Mouse (Mus musculus) neural tube, embryonic 12.5 days (tissue): ENCODE data around the gene Itgae. TPM values are rescaled to one million over a fixed set of nuclear protein-coding genes. Genes with fewer than 3 reads are reported as not detected.

Experiments used
- ATAC-seq: fragments of 200-750 bp; cut with Nextera tagmentation; 2 replicates; pipeline ENCODE4 v1.8.0; 2017; ENCODE audit warnings: low read depth, mild to moderate bottlenecking, moderate TSS enrichment, moderate library complexity; ENCODE audit not compliant: low FRiP score
- H3K27ac ChIP-seq: fragments of 300-500 bp; sonication (generic); 2 replicates; pipeline ENCODE4 v1.5.1; 2016
- H3K27me3 ChIP-seq: fragments of 300-500 bp; sonication (generic); replicated peaks from 2 replicates; pipeline ENCODE4 v1.6.1; 2016; ENCODE audit warnings: mild to moderate bottlenecking
- H3K36me3 ChIP-seq: fragments of 300-500 bp; sonication (generic); 2 replicates; pipeline ENCODE4 v1.6.1; 2016; ENCODE audit warnings: mild to moderate bottlenecking
- H3K4me1 ChIP-seq: fragments of 300-500 bp; sonication (generic); 2 replicates; pipeline ENCODE4 v1.6.1; 2016
- H3K4me2 ChIP-seq: fragments of 300-500 bp; sonication (generic); replicated peaks from 2 replicates; pipeline ENCODE4 v1.6.1; 2016; ENCODE audit warnings: mild to moderate bottlenecking
- H3K4me3 ChIP-seq: fragments of 300-500 bp; sonication (generic); 2 replicates; pipeline ENCODE4 v1.5.1; 2016
- H3K9ac ChIP-seq: fragments of 300-500 bp; sonication (generic); 2 replicates; pipeline ENCODE4 v1.6.1; 2016; ENCODE audit warnings: mild to moderate bottlenecking
- H3K9me3 ChIP-seq: fragments of 300-500 bp; sonication (generic); 2 replicates; pipeline ENCODE4 v1.6.1; 2016; ENCODE audit warnings: mild to moderate bottlenecking
- WGBS: fragments of 180-500 bp; shearing (Covaris S2); methylation state at CpG from one replicate; pipeline ENCODE4 v1.1.7; 2016; 5-methylcytosine and 5-hydroxymethylcytosine counted together
- polyA plus RNA-seq: library from polyadenylated mRNA; unstranded; fragments of >200 nt; fragmentation: Nextera tagmentation; extraction: Ambion mirVana; gene quantifications from 2 replicates; pipeline ENCODE4 v1.2.1, GENCODE M21; 2016

Itgae gene
- polyA plus RNA-seq, 1 experiment from 2014 or later, result 0.34 TPM

- H3K4me2 ChIP-seq, result no peak overlapping the region
- H3K9me3 ChIP-seq, result no peaks in the 10 kb centered on the region
- no peak overlapping the region for H3K4me3 ChIP-seq
- ATAC-seq, result no peak
- no peaks in the 10 kb centered on the region for H3K27me3 ChIP-seq
- no peak overlapping the region for H3K9ac ChIP-seq
- 94% methylated on average over 4 of the region's 4 CpGs for WGBS
- no peak overlapping the region for H3K27ac ChIP-seq
- H3K36me3 ChIP-seq, result peaks cover 82% of the 10 kb centered on the region
- H3K4me1 ChIP-seq, result no peaks in the 10 kb centered on the region
Measured at GRCm38 (mm10) chr11:73076733-73077132, 13.7 kb upstream of the Itgae start.

GRCm38 (mm10) chr11:73077211-73077720 lies 13.1 kb upstream of the Itgae start:
- Histone ChIP-seq H3K9ac (no peak overlapping the region), H3K27me3 (no peaks in the 10 kb centered on the region), H3K36me3 (peaks cover 87% of the 10 kb centered on the region), H3K9me3 (no peaks in the 10 kb centered on the region), H3K27ac (no peak overlapping the region), H3K4me1 (no peaks in the 10 kb centered on the region), H3K4me2 (no peak overlapping the region), H3K4me3 (no peak overlapping the region)
- no peak for ATAC-seq
- WGBS, result 93% methylated on average over 6 of the region's 6 CpGs

GRCm38 (mm10) chr11:73078615-73079014 lies 11.8 kb upstream of the Itgae start:
- Histone ChIP-seq H3K9ac (no peak overlapping the region), H3K27me3 (no peaks in the 10 kb centered on the region), H3K36me3 (peaks cover 80% of the 10 kb centered on the region), H3K9me3 (no peaks in the 10 kb centered on the region), H3K4me2 (no peak overlapping the region), H3K27ac (no peak overlapping the region), H3K4me1 (no peaks in the 10 kb centered on the region), H3K4me3 (no peak overlapping the region)
- 92% methylated on average over 8 of the region's 8 CpGs for WGBS
- ATAC-seq, result no peak

- no peak overlapping the region for H3K4me3 ChIP-seq
- H3K4me1 ChIP-seq, result no peaks in the 10 kb centered on the region
- no peak overlapping the region for H3K9ac ChIP-seq
- ATAC-seq, result no peak
- H3K9me3 ChIP-seq, result no peaks in the 10 kb centered on the region
- H3K36me3 ChIP-seq, result peaks cover 79% of the 10 kb centered on the region
- H3K4me2 ChIP-seq, result no peak overlapping the region
- H3K27me3 ChIP-seq, result no peaks in the 10 kb centered on the region
- H3K27ac ChIP-seq, result no peak overlapping the region
- WGBS, result 86% methylated on average over 3 of the region's 3 CpGs
Measured at GRCm38 (mm10) chr11:73080306-73080705, 10.1 kb upstream of the Itgae start.

GRCm38 (mm10) chr11:73084303-73084702 lies 6.1 kb upstream of the Itgae start:
- no peak overlapping the region for H3K27ac ChIP-seq
- no peak overlapping the region for H3K4me2 ChIP-seq
- H3K27me3 ChIP-seq, result no peaks in the 10 kb centered on the region
- no peak overlapping the region for H3K9ac ChIP-seq
- no peaks in the 10 kb centered on the region for H3K4me1 ChIP-seq
- WGBS, result 82% methylated on average over 6 of the region's 6 CpGs
- no peak for ATAC-seq
- H3K9me3 ChIP-seq, result no peaks in the 10 kb centered on the region
- no peak overlapping the region for H3K4me3 ChIP-seq
- peaks cover 46% of the 10 kb centered on the region for H3K36me3 ChIP-seq

GRCm38 (mm10) chr11:73084804-73085231 lies 5.6 kb upstream of the Itgae start:
- H3K27me3 ChIP-seq, result no peaks in the 10 kb centered on the region
- H3K27ac ChIP-seq, result no peak overlapping the region
- no peak overlapping the region for H3K4me2 ChIP-seq
- H3K4me3 ChIP-seq, result no peak overlapping the region
- ATAC-seq, result no peak
- peaks cover 42% of the 10 kb centered on the region for H3K36me3 ChIP-seq
- no peak overlapping the region for H3K9ac ChIP-seq
- no peaks in the 10 kb centered on the region for H3K9me3 ChIP-seq
- no peaks in the 10 kb centered on the region for H3K4me1 ChIP-seq
- WGBS, result 87% methylated on average over 10 of the region's 10 CpGs

- peaks cover 40% of the 10 kb centered on the region for H3K36me3 ChIP-seq
- WGBS, result 88% methylated on average over 7 of the region's 7 CpGs
- H3K9me3 ChIP-seq, result no peaks in the 10 kb centered on the region
- H3K4me2 ChIP-seq, result no peak overlapping the region
- no peak overlapping the region for H3K27ac ChIP-seq
- no peaks in the 10 kb centered on the region for H3K4me1 ChIP-seq
- no peak overlapping the region for H3K9ac ChIP-seq
- no peaks in the 10 kb centered on the region for H3K27me3 ChIP-seq
- no peak overlapping the region for H3K4me3 ChIP-seq
- ATAC-seq, result no peak
Measured at GRCm38 (mm10) chr11:73085391-73085790, 5.0 kb upstream of the Itgae start.

GRCm38 (mm10) chr11:73087700-73088480 lies 2.5 kb upstream of the Itgae start:
- Histone ChIP-seq H3K4me3 (no peak overlapping the region), H3K4me2 (no peak overlapping the region), H3K36me3 (peaks cover 17% of the 10 kb centered on the region), H3K9ac (no peak overlapping the region), H3K27ac (no peak overlapping the region), H3K4me1 (no peaks in the 10 kb centered on the region), H3K9me3 (no peaks in the 10 kb centered on the region), H3K27me3 (no peaks in the 10 kb centered on the region)
- 80% methylated on average over 6 of the region's 6 CpGs for WGBS
- ATAC-seq, result no peak

GRCm38 (mm10) chr11:73090826-73091225 lies 443 bp downstream of the Itgae start:
- WGBS, result 85% methylated on average over 2 of the region's 2 CpGs
- Histone ChIP-seq H3K4me1 (no peaks in the 10 kb centered on the region), H3K27me3 (no peaks in the 10 kb centered on the region), H3K36me3 (no peaks in the 10 kb centered on the region; the same call in 1 of the 2 replicates), H3K9me3 (no peaks in the 10 kb centered on the region), H3K4me2 (no peak overlapping the region), H3K27ac (no peak overlapping the region), H3K9ac (no peak overlapping the region), H3K4me3 (no peak overlapping the region)
- no peak for ATAC-seq

GRCm38 (mm10) chr11:73092057-73092456 lies 1.7 kb downstream of the Itgae start:
- Histone ChIP-seq H3K4me2 (no peak overlapping the region), H3K4me1 (no peaks in the 10 kb centered on the region), H3K36me3 (no peaks in the 10 kb centered on the region), H3K9me3 (no peaks in the 10 kb centered on the region), H3K9ac (no peak overlapping the region), H3K4me3 (no peak overlapping the region), H3K27me3 (no peaks in the 10 kb centered on the region), H3K27ac (no peak overlapping the region)
- ATAC-seq, result no peak
- WGBS, result 73% methylated on average over 4 of the region's 4 CpGs

- no peaks in the 10 kb centered on the region for H3K36me3 ChIP-seq
- no peak overlapping the region for H3K4me3 ChIP-seq
- no peaks in the 10 kb centered on the region for H3K4me1 ChIP-seq
- WGBS, result 82% methylated on average over 7 of the region's 7 CpGs
- no peaks in the 10 kb centered on the region for H3K27me3 ChIP-seq
- H3K27ac ChIP-seq, result no peak overlapping the region
- ATAC-seq, result no peak
- no peaks in the 10 kb centered on the region for H3K9me3 ChIP-seq
- no peak overlapping the region for H3K4me2 ChIP-seq
- H3K9ac ChIP-seq, result no peak overlapping the region
Measured at GRCm38 (mm10) chr11:73092877-73093276, 2.5 kb downstream of the Itgae start.

GRCm38 (mm10) chr11:73094231-73094995 lies 4.0 kb downstream of the Itgae start:
- no peaks in the 10 kb centered on the region for H3K36me3 ChIP-seq
- H3K4me3 ChIP-seq, result no peak overlapping the region
- H3K9ac ChIP-seq, result no peak overlapping the region
- WGBS, result 83% methylated on average over 11 of the region's 11 CpGs
- H3K27ac ChIP-seq, result no peak overlapping the region
- H3K4me1 ChIP-seq, result no peaks in the 10 kb centered on the region
- ATAC-seq, result no peak
- H3K9me3 ChIP-seq, result no peaks in the 10 kb centered on the region
- H3K27me3 ChIP-seq, result no peaks in the 10 kb centered on the region
- H3K4me2 ChIP-seq, result no peak overlapping the region
